Mouse (Mus musculus) cerebellum, adult 2 months (tissue): ENCODE results near the gene Srrm4.

Source experiments
- CTCF ChIP-seq: fragments of 200-500 bp; IDR thresholded peaks from 2 replicates; pipeline ENCODE4 v1.5.1; 2011; ENCODE audit warnings: low read depth, mild to moderate bottlenecking, control low read depth, low read length, moderate library complexity, borderline replicate concordance; ENCODE audit not compliant: insufficient read depth
- POLR2A ChIP-seq: fragments of 200-500 bp; IDR thresholded peaks from 2 replicates; pipeline ENCODE4 v1.6.1; 2011; ENCODE audit warnings: low read length, control low read depth, borderline replicate concordance; ENCODE audit not compliant: insufficient read depth

GRCm38 (mm10) chr5:116447821-116448350 lies 143.7 kb downstream of the Srrm4 start:
- TF ChIP-seq POLR2A (no peak), CTCF (no peak)
